Mouse (Mus musculus): ENCODE results near the gene Cplx2.

Cplx2 gene

GRCm38 (mm10) chr13:54401180-54401569, 30.0 kb downstream of the Cplx2 start:
- intact Hi-C loops (cut with DNase I): no loop called here

GRCm38 (mm10) chr13:54402346-54402745, 31.2 kb downstream of the Cplx2 start:
- intact Hi-C loops (cut with DNase I): no loop called here

- intact Hi-C loops (cut with DNase I): no loop called here
Observed at GRCm38 (mm10) chr13:54403224-54404070, 32.3 kb downstream of the Cplx2 start.

DNA sequence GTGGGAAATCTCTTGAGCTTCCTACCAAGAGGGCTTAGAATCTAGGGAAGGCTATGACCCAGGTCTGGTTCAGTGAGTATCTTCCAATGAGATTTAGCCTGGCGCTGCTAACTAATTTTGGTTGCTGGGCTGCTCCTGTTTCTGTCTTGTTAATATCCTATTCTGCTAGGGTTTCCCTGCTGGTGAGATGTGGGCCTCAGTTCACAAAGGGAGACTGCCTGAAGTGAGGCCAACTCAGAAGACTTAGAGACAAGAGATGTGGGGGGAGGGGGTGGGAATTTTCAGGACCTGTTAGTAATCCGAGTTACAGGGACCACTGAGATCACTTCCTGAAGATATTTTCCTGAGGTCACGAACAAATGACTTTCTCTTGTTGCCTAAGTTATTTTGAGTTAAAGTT, 33.1 kb downstream of the Cplx2 start:
- intact Hi-C loops (cut with DNase I): no loop called here

- intact Hi-C loops (cut with DNase I): no loop called here
Observed at GRCm38 (mm10) chr13:54405805-54406204, 34.7 kb downstream of the Cplx2 start.

DNA sequence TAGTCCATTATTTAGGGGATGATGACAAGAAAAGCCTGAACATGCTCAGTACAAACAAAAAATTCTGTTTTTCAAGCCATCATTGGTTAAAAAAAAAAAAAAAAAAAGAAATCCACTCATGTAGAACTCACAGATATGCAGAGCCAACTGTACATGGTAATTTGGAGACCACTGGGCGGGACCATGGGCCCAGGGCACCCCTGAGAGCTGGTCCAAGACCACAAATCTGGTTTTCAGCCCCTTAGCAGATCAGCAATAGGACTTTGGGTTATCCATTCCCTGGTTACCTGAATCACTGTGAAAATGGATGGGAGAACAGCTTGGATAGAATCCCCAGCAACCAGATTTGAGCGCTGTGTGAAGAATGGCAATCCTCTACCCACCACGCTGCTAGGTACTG, 40.5 kb downstream of the Cplx2 start:
- intact Hi-C loops (cut with DNase I): no loop called here

DNA sequence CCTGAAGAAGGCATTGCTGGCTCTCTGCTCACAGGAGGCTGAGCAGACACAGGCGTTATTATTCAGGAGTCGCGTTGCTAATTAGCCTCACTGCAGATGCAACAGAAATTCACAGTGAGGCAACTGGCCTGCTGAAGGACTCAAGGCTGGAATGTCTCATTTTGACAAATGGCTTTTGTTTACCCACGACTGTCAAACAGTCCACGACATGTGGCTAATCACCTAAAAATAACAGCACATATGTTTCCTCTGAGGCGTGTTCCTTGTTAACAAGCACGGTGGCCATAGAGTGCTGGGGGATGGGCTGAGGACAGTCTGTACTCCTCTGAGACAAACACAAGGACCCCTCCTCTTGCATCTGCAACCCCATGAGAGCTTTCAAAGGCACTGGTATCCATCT, 41.1 kb downstream of the Cplx2 start:
- intact Hi-C loops (cut with DNase I): no loop called here

DNA sequence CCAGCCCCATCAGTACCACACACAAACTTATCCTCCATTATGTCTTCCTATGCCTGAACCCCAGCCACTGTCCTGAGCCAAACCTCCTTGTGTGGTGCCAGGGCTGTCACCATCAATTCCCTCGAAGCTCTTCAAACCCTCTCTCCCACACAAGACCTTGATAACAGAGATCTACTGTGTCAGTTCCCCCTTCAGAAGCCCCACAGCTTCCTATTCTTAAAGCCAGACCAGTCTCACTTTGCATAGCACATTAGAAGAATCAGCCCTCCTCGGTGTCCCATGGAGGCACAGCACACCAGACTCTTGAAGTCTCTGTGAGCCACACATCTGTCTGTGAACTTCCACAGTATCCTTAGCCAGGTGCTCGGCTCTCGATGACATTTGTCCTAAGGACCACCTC, 41.6 kb downstream of the Cplx2 start:
- intact Hi-C loops (cut with DNase I): no loop called here

DNA sequence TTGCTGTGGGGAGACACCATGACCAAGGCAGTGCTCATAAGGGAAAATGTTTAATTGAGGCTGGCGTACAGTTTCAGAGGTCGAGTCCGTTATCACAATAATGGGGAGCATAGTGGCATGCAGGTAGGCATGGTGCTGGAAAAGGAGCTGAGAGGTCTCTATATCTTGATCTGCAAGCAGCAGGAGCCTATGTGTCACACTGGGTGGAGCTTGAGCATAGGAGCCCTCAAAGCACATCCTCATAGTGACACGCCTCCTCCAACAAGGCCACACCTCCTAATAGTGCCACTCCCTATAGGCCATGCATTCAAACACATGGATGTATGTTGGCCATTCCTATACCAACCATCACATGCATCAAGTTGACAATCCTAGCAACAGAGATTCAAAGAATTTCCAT, 43.9 kb downstream of the Cplx2 start:
- intact Hi-C loops (cut with DNase I): no loop called here

- intact Hi-C loops (cut with DNase I): no loop called here
Observed at GRCm38 (mm10) chr13:54418781-54419327, 47.7 kb downstream of the Cplx2 start.

DNA sequence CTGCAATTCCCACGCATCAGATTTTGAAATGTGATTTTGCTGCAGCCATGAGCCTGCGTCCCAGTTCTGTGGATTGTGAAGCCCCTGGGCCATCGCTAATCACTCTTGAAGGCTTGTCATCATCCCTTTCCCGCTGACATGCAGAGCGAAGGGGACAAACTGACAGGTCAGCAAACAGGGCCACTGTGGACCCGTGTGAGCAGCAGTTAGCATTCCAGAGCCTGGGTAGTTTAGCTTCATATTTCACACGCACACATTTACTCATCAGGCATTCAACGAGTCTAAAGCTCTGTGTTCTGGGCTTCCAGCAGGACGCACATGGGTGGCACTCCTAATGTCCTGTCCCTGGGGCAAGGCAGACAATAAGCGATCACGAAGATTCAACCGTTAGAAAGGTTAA, 49.1 kb downstream of the Cplx2 start:
- intact Hi-C loops (cut with DNase I): no loop called here

GRCm38 (mm10) chr13:54425269-54425668, 54.1 kb downstream of the Cplx2 start:
- intact Hi-C loops (cut with DNase I): no loop called here

GRCm38 (mm10) chr13:54426781-54427655, 55.9 kb downstream of the Cplx2 start:
- intact Hi-C loops (cut with DNase I): no loop called here

GRCm38 (mm10) chr13:54428771-54429170, 57.6 kb downstream of the Cplx2 start:
- intact Hi-C loops (cut with DNase I): no loop called here

GRCm38 (mm10) chr13:54430051-54430450, 58.9 kb downstream of the Cplx2 start:
- intact Hi-C loops (cut with DNase I): no loop called here

DNA sequence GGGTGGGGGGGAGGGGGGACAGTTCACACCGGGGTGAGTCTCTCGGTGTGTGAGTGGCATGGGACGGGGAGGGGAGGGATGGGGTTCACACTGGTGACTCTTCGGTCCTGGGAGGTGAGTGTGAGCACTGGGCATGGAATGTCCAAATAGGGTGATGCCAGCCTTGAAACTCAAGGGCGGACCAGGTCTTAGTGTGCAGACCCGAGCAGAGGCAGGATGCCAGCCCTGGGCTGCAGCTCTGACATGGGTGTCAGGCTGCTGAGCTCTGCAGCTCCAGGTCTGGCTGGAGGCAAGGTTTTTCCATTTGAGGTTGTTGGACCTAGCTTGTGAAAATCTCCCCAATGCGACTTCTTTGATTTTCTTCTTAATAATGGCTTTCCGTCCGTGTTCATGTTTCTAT, 60.0 kb downstream of the Cplx2 start:
- intact Hi-C loops (cut with DNase I): no loop called here

Data from adrenal gland (tissue).